Mouse (Mus musculus): Measurements from ENCODE around the gene Tshz2. TPM values are rescaled to one million over a fixed set of nuclear protein-coding genes. Genes with fewer than 3 reads are reported as not detected.
A peak's percentile ranks its signal among the peaks of the same experiment; 100 is the strongest.

Gene Tshz2
- total and polyA plus RNA-seq, 2 experiments from 2014 or later, result 26.4 to 40.8 TPM

DNA sequence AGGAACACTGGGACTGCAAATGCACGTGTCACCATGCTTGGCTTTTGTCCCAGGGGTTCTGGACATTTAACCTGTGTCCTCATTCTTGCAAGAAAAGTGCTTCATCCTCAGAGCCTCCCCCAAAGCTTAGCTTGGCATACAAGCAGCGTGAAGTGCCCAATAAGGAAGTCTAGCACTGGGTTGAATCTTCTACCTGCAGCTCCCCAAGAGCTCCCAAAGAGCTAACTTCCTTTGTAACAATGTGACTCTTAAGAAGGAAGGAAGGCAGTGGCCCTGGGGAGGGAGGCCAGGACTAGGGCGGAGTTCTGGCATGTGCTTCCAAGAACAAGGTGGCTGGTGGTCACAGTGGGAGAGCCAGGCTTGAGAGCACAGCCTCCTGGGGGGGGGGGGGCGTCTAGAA lies 18.1 kb upstream of the Tshz2 start:
- Histone ChIP-seq H3K9ac (replicated peaks; ENCODE audit: low read length, poor library complexity, severe bottlenecking) (no peak overlapping the region), H3K9me3 (ENCODE audit: low read length) (no peaks in the 10 kb centered on the region), H3K4me3 (ENCODE audit: low read depth, low read length) (no peak overlapping the region), H3K27ac (ENCODE audit: low read depth, low read length) (no peak overlapping the region), H3K4me2 (ENCODE audit: low read depth, low read length, poor library complexity, severe bottlenecking) (no peak overlapping the region), H3K4me1 (ENCODE audit: insufficient read depth, low read length) (0 out of 2 replicates have a peak, but pooled peaks cover 3% of the 10 kb centered on the region), H3K36me3 (ENCODE audit: insufficient read depth, low read length) (no peaks in the 10 kb centered on the region), H3K27me3 (ENCODE audit: insufficient read depth, low read length) (no peaks in the 10 kb centered on the region)
- 60% methylated on average over 3 of the region's 4 CpGs for WGBS
- ATAC-seq (ENCODE audit: low FRiP score), result no peak
- TF ChIP-seq CTCF (IDR thresholded peaks at IDR 0.05), result no peak
- DNase-seq (ENCODE audit: low spot score), result no peak

DNA sequence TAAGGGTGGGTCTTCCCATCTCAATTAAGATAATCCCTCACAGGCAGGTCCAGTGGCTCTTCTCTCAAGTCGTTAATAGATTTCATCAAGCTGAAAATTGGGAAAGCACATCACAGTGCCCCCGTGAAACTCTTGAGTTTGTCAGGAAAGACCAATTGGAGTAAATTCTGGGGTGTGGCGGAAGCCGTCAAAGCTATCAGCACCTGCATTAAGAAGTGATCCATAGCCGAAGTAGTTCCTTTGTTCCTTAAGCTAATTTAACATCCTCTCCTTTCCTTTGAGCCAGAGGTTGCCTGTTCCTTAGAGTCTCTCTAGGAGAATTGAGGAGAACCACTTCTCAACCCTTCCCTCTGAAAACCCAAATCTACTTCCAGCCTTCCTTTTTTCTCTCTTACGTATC lies 16.8 kb upstream of the Tshz2 start:
- Histone ChIP-seq H3K4me1 (ENCODE audit: insufficient read depth, low read length) (0 out of 2 replicates have a peak, but pooled peaks cover 3% of the 10 kb centered on the region), H3K36me3 (ENCODE audit: insufficient read depth, low read length) (no peaks in the 10 kb centered on the region), H3K9me3 (ENCODE audit: low read length) (no peaks in the 10 kb centered on the region), H3K9ac (replicated peaks; ENCODE audit: low read length, poor library complexity, severe bottlenecking) (no peak overlapping the region), H3K27me3 (ENCODE audit: insufficient read depth, low read length) (no peaks in the 10 kb centered on the region), H3K4me2 (ENCODE audit: low read depth, low read length, poor library complexity, severe bottlenecking) (no peak overlapping the region), H3K27ac (ENCODE audit: low read depth, low read length) (no peak overlapping the region), H3K4me3 (ENCODE audit: low read depth, low read length) (no peak overlapping the region)
- DNase-seq (ENCODE audit: low spot score), result no peak
- ATAC-seq (ENCODE audit: low FRiP score), result no peak
- 81% methylated on average over 6 of the region's 6 CpGs for WGBS
- no peak for TF ChIP-seq CTCF (IDR thresholded peaks at IDR 0.05)

DNA sequence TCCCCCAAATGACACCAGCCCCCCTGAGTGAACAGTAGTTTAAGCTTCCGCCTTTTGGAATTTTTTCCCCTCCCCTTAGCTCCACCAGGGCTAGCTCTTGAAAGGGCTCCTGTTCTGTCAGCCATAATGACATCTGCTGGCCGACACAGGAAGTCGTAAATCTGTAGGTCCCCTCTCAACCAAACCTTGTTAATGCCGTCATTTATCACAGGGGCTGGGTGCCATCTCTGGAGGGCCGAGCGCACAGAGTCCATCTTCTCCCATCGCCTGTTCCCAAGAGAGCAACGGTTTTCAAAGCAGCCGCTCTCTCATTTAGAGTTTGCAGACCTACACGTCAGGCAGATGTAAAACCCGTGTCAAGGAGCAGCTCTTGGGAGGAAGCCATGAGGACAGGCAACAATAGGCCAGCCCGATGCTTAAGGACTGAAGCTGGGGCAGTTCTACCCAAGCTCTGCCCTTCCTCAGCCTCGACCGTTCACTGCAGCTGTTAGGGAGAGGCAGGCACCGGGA lies 11.6 kb upstream of the Tshz2 start:
- Histone ChIP-seq H3K4me2 (ENCODE audit: low read depth, low read length, poor library complexity, severe bottlenecking) (peak overlapping the region; percentile 18; the same call in 1 of the 2 replicates), H3K9me3 (ENCODE audit: low read length) (no peaks in the 10 kb centered on the region), H3K4me3 (ENCODE audit: low read depth, low read length) (no peak overlapping the region), H3K9ac (replicated peaks; ENCODE audit: low read length, poor library complexity, severe bottlenecking) (no peak overlapping the region), H3K4me1 (ENCODE audit: insufficient read depth, low read length) (no peaks in the 10 kb centered on the region), H3K27ac (ENCODE audit: low read depth, low read length) (no peak overlapping the region), H3K27me3 (ENCODE audit: insufficient read depth, low read length) (no peaks in the 10 kb centered on the region), H3K36me3 (ENCODE audit: insufficient read depth, low read length) (no peaks in the 10 kb centered on the region)
- peak; percentile 49; the same call in 1 of the 2 replicates for ATAC-seq (ENCODE audit: low FRiP score)
- TF ChIP-seq CTCF (IDR thresholded peaks at IDR 0.05), result peak; percentile 81
- WGBS, result 39% methylated on average over 15 of the region's 15 CpGs
- peak; percentile 76 for DNase-seq (ENCODE audit: low spot score)

DNA sequence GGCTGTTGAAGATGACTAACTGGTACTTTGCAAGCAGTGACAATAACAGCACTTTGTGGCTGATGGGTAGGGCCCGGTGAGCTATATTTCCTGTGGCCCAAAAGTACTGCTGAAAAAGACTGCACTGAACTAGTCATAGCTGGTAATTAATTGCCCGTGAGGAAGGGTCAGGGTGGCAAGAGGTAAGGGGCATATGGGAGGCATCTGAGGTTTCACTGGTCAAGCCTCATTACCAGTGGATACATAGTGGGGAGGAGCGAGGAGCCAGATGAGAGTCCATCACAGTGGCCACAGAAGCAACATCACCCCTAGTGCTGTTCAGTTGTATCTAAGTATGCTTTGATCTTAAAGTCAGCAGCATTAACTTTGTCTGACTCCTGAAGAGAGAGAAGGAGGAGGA lies 2.7 kb upstream of the Tshz2 start:
- WGBS, result 91% methylated on average over 3 of the region's 3 CpGs

DNA sequence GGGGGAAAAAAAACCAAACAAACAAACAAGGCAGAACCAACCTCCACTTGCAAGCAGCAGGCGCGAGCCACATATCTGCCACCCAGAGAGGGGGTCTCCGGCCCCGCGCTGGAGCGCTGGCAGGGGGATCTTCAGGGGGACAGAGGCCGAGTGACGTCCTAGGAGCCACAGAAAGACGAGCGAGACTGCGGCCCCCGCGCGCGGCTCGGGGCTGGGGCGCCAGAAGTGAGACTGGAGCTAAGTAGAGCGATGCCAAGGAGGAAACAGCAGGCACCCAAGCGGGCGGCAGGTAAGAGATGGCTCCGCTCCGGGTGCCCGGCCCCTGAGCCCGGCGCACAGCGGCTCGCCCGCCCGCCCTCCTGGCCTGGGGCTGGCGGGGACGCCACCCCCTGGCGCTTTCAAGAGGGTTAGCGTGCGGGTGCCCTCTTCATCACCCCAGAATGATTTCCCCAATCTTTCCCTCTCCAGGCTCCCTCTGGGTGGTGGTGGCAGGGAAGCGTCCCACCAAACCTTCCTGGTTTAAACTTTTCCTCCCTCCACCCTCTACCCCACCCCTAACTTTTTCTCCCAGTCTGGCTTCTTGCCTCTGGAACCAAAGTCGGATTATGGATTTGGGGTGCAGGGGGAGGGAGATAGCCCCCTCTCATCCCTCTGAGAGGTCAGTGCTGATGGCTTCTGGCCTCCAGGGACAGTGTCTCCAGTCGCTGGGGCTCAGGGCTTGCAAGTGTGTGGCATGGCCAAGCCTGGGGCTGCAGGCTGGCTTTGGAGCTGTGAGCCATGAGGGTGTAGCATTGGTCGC lies 877 bp downstream of the Tshz2 start:
- peaks cover 5% of the 10 kb centered on the region; the same call in 1 of the 2 replicates for H3K4me1 ChIP-seq (ENCODE audit: insufficient read depth, low read length)
- no peak for TF ChIP-seq CTCF (IDR thresholded peaks at IDR 0.05)
- H3K27ac ChIP-seq (ENCODE audit: low read depth, low read length), result peak overlapping the region; percentile 70
- DNase-seq (ENCODE audit: low spot score) (no peak), ATAC-seq (ENCODE audit: low FRiP score) (no peak)
- peak overlapping the region; percentile 72 for H3K4me3 ChIP-seq (ENCODE audit: low read depth, low read length)
- H3K9ac ChIP-seq (replicated peaks; ENCODE audit: low read length, poor library complexity, severe bottlenecking), result peak overlapping the region; percentile 77
- no peaks in the 10 kb centered on the region for H3K36me3 ChIP-seq (ENCODE audit: insufficient read depth, low read length)
- peak overlapping the region; percentile 96 for H3K4me2 ChIP-seq (ENCODE audit: low read depth, low read length, poor library complexity, severe bottlenecking)
- H3K9me3 ChIP-seq (ENCODE audit: low read length), result no peaks in the 10 kb centered on the region
- WGBS, result 1% methylated on average over 32 of the region's 38 CpGs
- no peaks in the 10 kb centered on the region for H3K27me3 ChIP-seq (ENCODE audit: insufficient read depth, low read length)

More for the DNA sequence above, 2.7 kb upstream of the Tshz2 start:
- no peak for ATAC-seq (ENCODE audit: low FRiP score)
- DNase-seq (ENCODE audit: low spot score), result no peak
- no peak overlapping the region for H3K27ac ChIP-seq (ENCODE audit: low read depth, low read length)
- H3K27me3 ChIP-seq (ENCODE audit: insufficient read depth, low read length), result no peaks in the 10 kb centered on the region
- H3K9ac ChIP-seq (replicated peaks; ENCODE audit: low read length, poor library complexity, severe bottlenecking), result no peak overlapping the region
- no peaks in the 10 kb centered on the region for H3K4me1 ChIP-seq (ENCODE audit: insufficient read depth, low read length)
- H3K36me3 ChIP-seq (ENCODE audit: insufficient read depth, low read length), result no peaks in the 10 kb centered on the region
- no peak overlapping the region for H3K4me2 ChIP-seq (ENCODE audit: low read depth, low read length, poor library complexity, severe bottlenecking)
- TF ChIP-seq CTCF (IDR thresholded peaks at IDR 0.05), result no peak
- no peaks in the 10 kb centered on the region for H3K9me3 ChIP-seq (ENCODE audit: low read length)
- no peak overlapping the region for H3K4me3 ChIP-seq (ENCODE audit: low read depth, low read length)
